Mouse (Mus musculus) MEL (cell line): ENCODE measurements around the gene Arhgap6. TPM values are rescaled to one million over a fixed set of nuclear protein-coding genes. Genes with fewer than 3 reads are reported as not detected.
A peak's percentile ranks its signal among the peaks of the same experiment; 100 is the strongest.

Experiments
- DNase-seq: peaks from one replicate; pipeline ENCODE4 v3.0.0; 2011; ENCODE audit warnings: low read depth, low spot score
- H3K27ac ChIP-seq: 2 replicates; pipeline ENCODE4 v1.5.1; 2012; ENCODE audit warnings: low read depth, mild to moderate bottlenecking, control low read depth, low read length, moderate library complexity; ENCODE audit not compliant: control insufficient read depth
- H3K27me3 ChIP-seq, 2 experiments: fragments of 150-350 bp in 1 of 2; sonication (generic) in 1 of 2; 2 replicates each; pipeline ENCODE4 v1.6.1; 2012; ENCODE audit warnings: low read length in 2 of 2, mild to moderate bottlenecking in 2 of 2, improper control_type of control experiment in 1 of 2, moderate library complexity in 1 of 2; ENCODE audit not compliant: insufficient read depth in 2 of 2, control insufficient read depth in 1 of 2
- H3K36me3 ChIP-seq, 2 experiments: 2 replicates each; pipeline ENCODE4 v1.6.1; 2012 to 2014; ENCODE audit warnings: low read length in 2 of 2, improper control_type of control experiment in 1 of 2, inconsistent platforms in 1 of 2, mild to moderate bottlenecking in 1 of 2; ENCODE audit not compliant: insufficient read depth in 2 of 2, control insufficient read depth in 1 of 2
- H3K4me1 ChIP-seq, 2 experiments: fragments of 150-350 bp in 1 of 2; sonication (generic) in 1 of 2; 2 replicates each; pipeline ENCODE4 v1.6.1; 2012; ENCODE audit warnings: low read length in 2 of 2, improper control_type of control experiment in 1 of 2, mild to moderate bottlenecking in 1 of 2; ENCODE audit not compliant: insufficient read depth in 2 of 2, control insufficient read depth in 1 of 2
- H3K4me3 ChIP-seq, 2 experiments: fragments of 150-350 bp in 1 of 2; sonication (generic) in 1 of 2; 2 replicates each; pipeline ENCODE4 v1.5.1; 2012; ENCODE audit warnings: low read depth in 2 of 2, low read length in 2 of 2, mild to moderate bottlenecking in 2 of 2, moderate library complexity in 2 of 2, control low read depth in 1 of 2, improper control_type of control experiment in 1 of 2; ENCODE audit not compliant: control insufficient read depth in 1 of 2, insufficient read depth in 1 of 2
- H3K79me2 ChIP-seq: 2 replicates; pipeline ENCODE4 v1.6.1; 2012; ENCODE audit warnings: mild to moderate bottlenecking, low read length, moderate library complexity; ENCODE audit not compliant: control insufficient read depth, poor library complexity, insufficient read depth
- H3K9ac ChIP-seq: 2 replicates; pipeline ENCODE4 v1.6.1; 2012; ENCODE audit warnings: low read depth, mild to moderate bottlenecking, control low read depth, low read length, moderate library complexity; ENCODE audit not compliant: control insufficient read depth, poor library complexity, severe bottlenecking
- H3K9me3 ChIP-seq: fragments of 150-350 bp; sonication (generic); replicated peaks from 2 replicates; pipeline ENCODE4 v1.6.1; 2012; ENCODE audit warnings: mild to moderate bottlenecking, low read length, improper control_type of control experiment, moderate library complexity; ENCODE audit not compliant: insufficient read depth
- CHD1 ChIP-seq: IDR thresholded peaks from 2 replicates; pipeline ENCODE4 v1.6.1; 2012; ENCODE audit warnings: low read depth, mild to moderate bottlenecking, inconsistent platforms, low read length, improper control_type of control experiment
- CTCF ChIP-seq, 3 experiments: IDR thresholded peaks in 2 of 3; conservative IDR thresholded peaks in 1 of 3; 2 replicates each; pipeline ENCODE4 v1.5.1; 2011 to 2012; ENCODE audit warnings: low read length in 3 of 3, low read depth in 2 of 3, mild to moderate bottlenecking in 2 of 3, improper control_type of control experiment in 1 of 3, inconsistent platforms in 1 of 3, mixed read lengths in 1 of 3, moderate library complexity in 1 of 3; ENCODE audit not compliant: control insufficient read depth in 1 of 3, insufficient read depth in 1 of 3, poor library complexity in 1 of 3, severe bottlenecking in 1 of 3
- EP300 ChIP-seq, 2 experiments: IDR thresholded peaks; 2 replicates each; pipeline ENCODE4 v1.6.1; 2011; ENCODE audit warnings: improper control_type of control experiment in 2 of 2, low read length in 2 of 2, low read depth in 1 of 2, mild to moderate bottlenecking in 1 of 2
- GATA1 ChIP-seq: IDR thresholded peaks from 2 replicates; pipeline ENCODE4 v1.6.1; 2011; ENCODE audit warnings: low read depth, low read length, improper control_type of control experiment
- JUND ChIP-seq: IDR thresholded peaks from 2 replicates; pipeline ENCODE4 v1.6.1; 2011; ENCODE audit warnings: low read depth, mild to moderate bottlenecking, improper control_type of control experiment, low read length
- MAFK ChIP-seq: IDR thresholded peaks from 2 replicates; pipeline ENCODE4 v1.6.1; 2011; ENCODE audit warnings: low read depth, mild to moderate bottlenecking, low read length, improper control_type of control experiment, borderline replicate concordance
- MAX ChIP-seq: IDR thresholded peaks from 2 replicates; pipeline ENCODE4 v1.6.1; 2011; ENCODE audit warnings: low read length, improper control_type of control experiment
- MAZ ChIP-seq: IDR thresholded peaks from 2 replicates; pipeline ENCODE4 v1.6.1; 2012; ENCODE audit warnings: low read depth, mild to moderate bottlenecking, inconsistent platforms, low read length, improper control_type of control experiment
- MXI1 ChIP-seq: IDR thresholded peaks from 2 replicates; pipeline ENCODE4 v1.6.1; 2011; ENCODE audit warnings: mild to moderate bottlenecking, low read depth, low read length, improper control_type of control experiment
- MYB ChIP-seq: IDR thresholded peaks from 2 replicates; pipeline ENCODE4 v1.6.1; 2011; ENCODE audit warnings: mild to moderate bottlenecking, low read depth, low read length, improper control_type of control experiment
- MYC ChIP-seq: IDR thresholded peaks from 2 replicates; pipeline ENCODE4 v1.6.1; 2011; ENCODE audit warnings: low read depth, mild to moderate bottlenecking, low read length, improper control_type of control experiment, moderate library complexity
- POLR2AphosphoS2 ChIP-seq: IDR thresholded peaks from 2 replicates; pipeline ENCODE4 v1.6.1; 2011; ENCODE audit warnings: low read length, improper control_type of control experiment
- RAD21 ChIP-seq: IDR thresholded peaks from 2 replicates; pipeline ENCODE4 v1.6.1; 2011; ENCODE audit warnings: mild to moderate bottlenecking, low read depth, low read length, improper control_type of control experiment
- RCOR1 ChIP-seq: IDR thresholded peaks from 2 replicates; pipeline ENCODE4 v1.6.1; 2012; ENCODE audit warnings: low read depth, mild to moderate bottlenecking, inconsistent platforms, low read length, improper control_type of control experiment
- SIN3A ChIP-seq: IDR thresholded peaks from 2 replicates; pipeline ENCODE4 v1.6.1; 2012; ENCODE audit warnings: low read length, improper control_type of control experiment, inconsistent platforms
- TBP ChIP-seq: IDR thresholded peaks from 2 replicates; pipeline ENCODE4 v1.8.0; 2011; ENCODE audit warnings: low read depth, low read length, improper control_type of control experiment
- UBTF ChIP-seq: IDR thresholded peaks from 2 replicates; pipeline ENCODE4 v1.6.1; 2012; ENCODE audit warnings: low read depth, mild to moderate bottlenecking, inconsistent platforms, low read length, improper control_type of control experiment, moderate library complexity, borderline replicate concordance; ENCODE audit not compliant: insufficient read depth
- ZC3H11A ChIP-seq: IDR thresholded peaks from 2 replicates; pipeline ENCODE4 v1.6.1; 2012; ENCODE audit warnings: low read depth, mild to moderate bottlenecking, inconsistent platforms, low read length, improper control_type of control experiment
- ZKSCAN1 ChIP-seq: IDR thresholded peaks from 2 replicates; pipeline ENCODE4 v1.6.1; 2012; ENCODE audit warnings: low read depth, mild to moderate bottlenecking, inconsistent platforms, low read length, improper control_type of control experiment, moderate library complexity
- ZMIZ1 ChIP-seq: IDR thresholded peaks from 2 replicates; pipeline ENCODE4 v1.6.1; 2012; ENCODE audit warnings: low read depth, mild to moderate bottlenecking, inconsistent platforms, low read length, improper control_type of control experiment, moderate library complexity
- ZNF384 ChIP-seq: IDR thresholded peaks from 2 replicates; pipeline ENCODE4 v1.6.1; 2012; ENCODE audit warnings: low read depth, mild to moderate bottlenecking, inconsistent platforms, low read length, improper control_type of control experiment
- polyA plus RNA-seq, 2 experiments: library from polyadenylated mRNA; stranded (reverse) in 1 of 2; unstranded in 1 of 2; fragments of >175 nt in 1 of 2; fragments of >200 nt in 1 of 2; gene quantifications; 2 replicates each; pipeline versions ENCODE4 v1.2.1 to v1.2.4; 2012; ENCODE audit warnings: low replicate concordance in 2 of 2, low read depth in 1 of 2; ENCODE audit not compliant: insufficient read length in 2 of 2, insufficient read depth in 1 of 2, missing spikeins in 1 of 2
- total RNA-seq: library from RNA; depleted of rRNA; stranded (reverse); fragments of 300-350 nt; gene quantifications from 2 replicates; pipeline ENCODE4 v1.2.3, GENCODE M21; 2012

Arhgap6 gene
- total and polyA plus RNA-seq, 3 experiments, result 4.4 to 21.7 TPM; not detected in 1

- TF ChIP-seq MAFK (no peak), RCOR1 (no peak), CTCF (IDR thresholded peaks at IDR 0.05 in 2 of 3, conservative IDR thresholded peaks at IDR 0.05 in 1 of 3; ENCODE audit: control insufficient read depth in 1 of 3, insufficient read depth in 1 of 3, low read depth in 2 of 3, low read length in 3 of 3, poor library complexity in 1 of 3, severe bottlenecking in 1 of 3) (peak; percentile 29 to 86 (median 74); a peak in 5 of 6 replicates), ZC3H11A (peak; percentile 66), MXI1 (no peak), RAD21 (peak; percentile 79), ZNF384 (no peak), GATA1 (no peak), TBP (no peak), CHD1 (no peak), ZMIZ1 (no peak), SIN3A (0 out of 2 replicates have a peak, but pooled peaks have one; percentile 28), MAZ (no peak), ZKSCAN1 (no peak), EP300 (IDR thresholded peaks at IDR 0.05; ENCODE audit: low read depth in 1 of 2, low read length in 2 of 2) (0 out of 4 replicates have a peak, but pooled peaks of 1 of the 2 experiments have one; percentile 10), MAX (no peak), JUND (no peak), POLR2AphosphoS2 (no peak)
Measured at GRCm38 (mm10) chrX:169303945-169304344, 509.0 kb downstream of the Arhgap6 start (continued).

GRCm38 (mm10) chrX:169308559-169308958 lies 513.7 kb downstream of the Arhgap6 start:
- no peaks in the 10 kb centered on the region for H3K4me1 ChIP-seq
- H3K27ac ChIP-seq, result no peak overlapping the region
- no peaks in the 10 kb centered on the region for H3K27me3 ChIP-seq
- H3K36me3 ChIP-seq, result peaks cover 0 to 22% of the 10 kb centered on the region in 2 experiments; a peak in 3 of 4 replicates
- no peaks in the 10 kb centered on the region for H3K9me3 ChIP-seq
- TF ChIP-seq JUND (no peak), MYB (no peak), ZNF384 (no peak), EP300 (IDR thresholded peaks at IDR 0.05; ENCODE audit: low read depth in 1 of 2, low read length in 2 of 2) (no peak), MYC (no peak), UBTF (no peak), ZKSCAN1 (no peak)
- DNase-seq, result no peak
- H3K4me3 ChIP-seq, result no peak overlapping the region
- no peak overlapping the region for H3K9ac ChIP-seq
- H3K79me2 ChIP-seq, result no peaks in the 10 kb centered on the region
